ENCODE assay signal across 22 mouse cellular contexts in the genomic region with DNA sequence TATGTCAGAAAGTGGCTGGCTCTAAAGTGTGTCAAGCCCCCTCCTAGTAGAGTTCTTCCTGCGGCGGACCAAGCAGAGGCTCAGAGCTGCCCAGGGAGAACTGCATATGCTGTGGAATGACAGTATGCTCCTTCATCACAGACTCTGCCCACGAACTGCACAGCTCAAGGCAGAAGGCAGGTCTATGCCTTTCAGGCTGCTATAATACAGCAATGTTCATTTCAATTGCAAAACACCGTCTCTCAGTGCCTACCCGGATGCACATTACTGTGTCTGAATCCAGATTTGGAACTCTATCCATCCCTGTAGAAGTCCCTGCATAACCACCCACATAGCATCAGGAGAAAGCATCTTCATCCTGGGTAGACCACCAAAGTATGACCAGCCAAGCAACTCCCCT. TPM values are rescaled to one million over a fixed set of nuclear protein-coding genes. Genes with fewer than 3 reads are reported as not detected.
DNase-seq lines count a peak whose midpoint lies in the region; ATAC-seq lines count a peak whose summit lies in the region.
"Had no signal": no experiment of that assay in that cellular context is flagged by ENCODE, and none has a peak within 500 bp of the region (broad histone marks: within the 10 kb centered on the region; RNA-seq: fewer than 3 reads in every experiment).

No protein-coding gene starts in this region.

- H3K4me1 ChIP-seq in heart, embryonic 10.5 days: no peaks in the 10 kb centered on the region
- H3K4me1 ChIP-seq in heart, embryonic 12.5 days (replicated peaks): no peaks in the 10 kb centered on the region
- no peaks in the 10 kb centered on the region for H3K4me1 ChIP-seq in midbrain, embryonic 16.5 days (ENCODE audit: control insufficient read depth, insufficient read depth, low read length)

- 87% methylated on average over 5 of the region's 5 CpGs for WGBS in heart, embryonic 10.5 days
- WGBS in heart, embryonic 12.5 days: 85% methylated on average over 5 of the region's 5 CpGs
- WGBS in midbrain, embryonic 16.5 days: 91% methylated on average over 5 of the region's 5 CpGs

- no peak for DNase-seq in frontal cortex, postnatal 36 days (ENCODE audit: low spot score in 2 of 2)
- DNase-seq in heart, embryonic 10.5 days (ENCODE audit: low spot score): peak; percentile 62
- peak; percentile 16 for DNase-seq in brain, adult 2 months (ENCODE audit: low read depth, low spot score)
- DNase-seq: adrenal gland, adult 2 months; adrenal gland, adult 8-10 months; adrenal gland, postnatal 10 days; adrenal gland, postnatal 14 days; adrenal gland, postnatal 25 days; adrenal gland, postnatal 36 days; B cell, adult 2 months; cerebellum, adult 11 months; cerebellum, adult 11-12 months; cerebellum, adult 18-20 months; cerebellum, adult 2 months had no signal

- no peak overlapping the region for H3K4me3 ChIP-seq in heart, embryonic 10.5 days
- no peak overlapping the region for H3K4me3 ChIP-seq in heart, embryonic 12.5 days
- H3K4me3 ChIP-seq in midbrain, embryonic 16.5 days (ENCODE audit: low read depth, low read length): no peak overlapping the region

- ATAC-seq in frontal cortex, adult (ENCODE audit: low TSS enrichment): peak; percentile 82
- ATAC-seq in heart, embryonic 12.5 days (ENCODE audit: insufficient number of reproducible peaks, low FRiP score): no peak
- ATAC-seq in midbrain, embryonic 16.5 days: no peak
- ATAC-seq: activated CD4-positive, CD25-positive, alpha-beta regulatory T cell, adult 4 months; CD4-positive, CD25-positive, alpha-beta regulatory T cell, adult 4 months; Patski had no signal

- no peaks in the 10 kb centered on the region for H3K27me3 ChIP-seq in heart, embryonic 10.5 days (ENCODE audit: insufficient read depth, poor library complexity, severe bottlenecking)
- H3K27me3 ChIP-seq in heart, embryonic 12.5 days (replicated peaks): no peaks in the 10 kb centered on the region
- H3K27me3 ChIP-seq in midbrain, embryonic 16.5 days (ENCODE audit: control insufficient read depth, insufficient read depth, low read depth, low read length): no peaks in the 10 kb centered on the region
- H3K27me3 ChIP-seq: CH12.LX, Patski had no signal

- no peak overlapping the region for H3K9ac ChIP-seq in heart, embryonic 12.5 days
- H3K9ac ChIP-seq in midbrain, embryonic 16.5 days (ENCODE audit: low read depth, low read length): no peak overlapping the region

- no peaks in the 10 kb centered on the region for H3K9me3 ChIP-seq in heart, embryonic 10.5 days
- no peaks in the 10 kb centered on the region for H3K9me3 ChIP-seq in heart, embryonic 12.5 days (replicated peaks)
- no peaks in the 10 kb centered on the region for H3K9me3 ChIP-seq in midbrain, embryonic 16.5 days (replicated peaks; ENCODE audit: control insufficient read depth, low read length, poor library complexity, severe bottlenecking)
- H3K9me3 ChIP-seq: G1E had no signal

- no peak overlapping the region for H3K27ac ChIP-seq in heart, embryonic 10.5 days
- no peak overlapping the region for H3K27ac ChIP-seq in heart, embryonic 12.5 days (ENCODE audit: poor library complexity, severe bottlenecking)
- no peak overlapping the region for H3K27ac ChIP-seq in midbrain, embryonic 16.5 days (ENCODE audit: low read length)

- no peak overlapping the region for H3K4me2 ChIP-seq in heart, embryonic 12.5 days
- H3K4me2 ChIP-seq in midbrain, embryonic 16.5 days (ENCODE audit: low read length): no peak overlapping the region

- H3K36me3 ChIP-seq in heart, embryonic 10.5 days: peaks cover 17% of the 10 kb centered on the region
- H3K36me3 ChIP-seq in heart, embryonic 12.5 days: peaks cover 27% of the 10 kb centered on the region
- H3K36me3 ChIP-seq in midbrain, embryonic 16.5 days (ENCODE audit: control insufficient read depth, insufficient read depth, low read length): peaks cover 7% of the 10 kb centered on the region; the same call in 1 of the 2 replicates

RNA-seq across cellular contexts. Expression of a gene that starts 19.7 kb away (rescaled TPM):
- polyA plus RNA-seq in heart, embryonic 10.5 days (2016; fragmentation: Nextera tagmentation; extraction: Ambion mirVana): 7.5 and 7.7 TPM in 2 replicates
- 9.0 and 9.5 TPM in 2 replicates for polyA plus RNA-seq in heart, embryonic 12.5 days (2016; fragmentation: Nextera tagmentation; extraction: Ambion mirVana)
- polyA plus RNA-seq in midbrain, embryonic 16.5 days (2015; fragmentation: Nextera tagmentation; extraction: Ambion mirVana): 16.6 and 17.2 TPM in 2 replicates

RNA-seq across cellular contexts. Expression of a gene that starts 25.7 kb away (rescaled TPM):
- 12.1 and 15.0 TPM in 2 replicates for polyA plus RNA-seq in heart, embryonic 10.5 days (2016; fragmentation: Nextera tagmentation; extraction: Ambion mirVana)
- 8.8 and 9.9 TPM in 2 replicates for polyA plus RNA-seq in heart, embryonic 12.5 days (2016; fragmentation: Nextera tagmentation; extraction: Ambion mirVana)
- 14.7 and 16.2 TPM in 2 replicates for polyA plus RNA-seq in midbrain, embryonic 16.5 days (2015; fragmentation: Nextera tagmentation; extraction: Ambion mirVana)

RNA-seq across cellular contexts. Expression of a gene that starts 56.7 kb away (rescaled TPM):
- 56.5 and 60.7 TPM in 2 replicates for polyA plus RNA-seq in heart, embryonic 10.5 days (2016; fragmentation: Nextera tagmentation; extraction: Ambion mirVana)
- 54.0 and 58.6 TPM in 2 replicates for polyA plus RNA-seq in heart, embryonic 12.5 days (2016; fragmentation: Nextera tagmentation; extraction: Ambion mirVana)
- 32.9 and 33.3 TPM in 2 replicates for polyA plus RNA-seq in midbrain, embryonic 16.5 days (2015; fragmentation: Nextera tagmentation; extraction: Ambion mirVana)

Comparison
In these comparisons a context has a peak if more than half of its experiments do, and no peak if none do; other contexts are left out.
1. DNase-seq: peak in heart, embryonic 10.5 days (single experiment) and brain, adult 2 months (single experiment); none in frontal cortex, postnatal 36 days (0 of 2).